Mouse (Mus musculus) olfactory bulb, adult 2 months (tissue): Measurements from ENCODE around the gene Prf1.

Experiments
- CTCF ChIP-seq: fragments of 200-500 bp; IDR thresholded peaks from 2 replicates; pipeline ENCODE4 v1.5.1; 2012; ENCODE audit warnings: low read depth, mild to moderate bottlenecking, low read length, moderate library complexity; ENCODE audit not compliant: insufficient read depth
- POLR2A ChIP-seq: fragments of 200-500 bp; IDR thresholded peaks from 2 replicates; pipeline ENCODE4 v1.6.1; 2012; ENCODE audit warnings: mild to moderate bottlenecking, low read depth, low read length, moderate library complexity; ENCODE audit not compliant: insufficient read depth

GRCm38 (mm10) chr10:61308706-61309320 is 11.2 kb downstream of the Prf1 start:
- TF ChIP-seq CTCF (no peak), POLR2A (no peak)
